Mouse (Mus musculus): Measurements from ENCODE around the gene Pdhb. TPM values are rescaled to one million over a fixed set of nuclear protein-coding genes. Genes with fewer than 3 reads are reported as not detected.
"Not testable (repeated sequence)": the region's sequence is repeated elsewhere in the genome, so short reads cannot be mapped to it uniquely, and the experiment has no call there.

The Pdhb gene
- polyA plus RNA-seq, 1 experiment from 2014 or later = 239 TPM

DNA sequence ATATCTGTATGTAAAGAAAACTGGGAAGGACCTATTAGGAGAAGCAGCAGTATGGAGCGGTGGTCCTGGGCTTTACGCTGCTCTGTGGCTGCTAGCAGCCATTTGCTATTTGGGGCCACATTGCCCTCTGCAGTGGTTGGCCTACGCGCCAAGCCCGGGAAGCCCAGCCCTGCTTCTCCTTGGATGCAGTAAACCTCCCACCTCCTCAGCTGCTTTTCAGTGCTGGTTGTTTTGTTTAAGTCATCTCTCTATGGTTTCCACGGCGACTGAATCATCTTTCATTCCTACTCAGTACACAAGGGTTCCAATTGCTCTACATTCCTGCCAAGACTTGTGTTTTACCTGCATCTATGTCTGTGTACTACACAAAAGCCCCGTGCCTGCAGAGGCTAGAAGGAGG lies 24.0 kb downstream of the Pdhb start:
- Histone ChIP-seq H3K4me2 (replicated peaks) (no peak overlapping the region), H3K4me3 (no peak overlapping the region), H3K36me3 (peaks cover 29% of the 10 kb centered on the region), H3K27ac (replicated peaks) (no peak overlapping the region), H3K9me3 (no peaks in the 10 kb centered on the region), H3K4me1 (no peaks in the 10 kb centered on the region), H3K27me3 (no peaks in the 10 kb centered on the region), H3K9ac (replicated peaks) (no peak overlapping the region)
- no peak for ATAC-seq (replicated peaks)
- 77% methylated on average over 8 of the region's 8 CpGs for WGBS

DNA sequence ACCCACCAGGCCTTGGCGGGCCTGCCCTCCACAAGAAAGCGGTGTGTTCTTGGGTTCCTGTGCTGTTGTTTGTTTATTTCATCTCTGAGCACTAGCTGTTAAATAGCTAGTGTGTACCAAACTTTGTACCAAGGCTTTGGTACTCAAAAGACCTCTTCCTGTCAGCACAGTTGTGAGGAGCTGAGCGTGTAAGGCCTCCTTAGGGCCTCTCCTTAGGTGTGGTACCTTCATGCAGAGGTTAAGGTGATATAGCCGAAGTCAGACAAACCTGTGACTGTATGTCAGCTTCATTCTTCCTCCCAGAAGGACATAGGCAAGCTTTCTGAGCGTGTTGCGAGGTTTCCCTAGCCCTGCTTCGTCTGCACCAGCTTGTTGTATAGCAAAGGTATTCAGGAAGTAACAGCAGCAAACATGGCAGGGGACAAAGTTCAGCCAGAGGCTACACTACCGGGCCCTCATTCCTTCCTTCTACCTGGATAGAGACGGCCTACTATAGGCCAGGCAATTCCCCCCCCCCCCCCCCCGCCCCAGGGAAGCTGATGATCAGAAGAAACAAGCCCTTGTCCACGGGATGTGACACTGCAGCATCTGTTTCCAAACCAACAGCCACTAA lies 26.1 kb downstream of the Pdhb start:
- H3K27ac ChIP-seq (replicated peaks) = no peak overlapping the region
- no peak overlapping the region for H3K4me2 ChIP-seq (replicated peaks)
- H3K4me3 ChIP-seq = no peak overlapping the region
- H3K36me3 ChIP-seq = peaks cover 27% of the 10 kb centered on the region
- 88% methylated on average over 10 of the region's 11 CpGs for WGBS
- no peaks in the 10 kb centered on the region for H3K27me3 ChIP-seq
- no peak for ATAC-seq (replicated peaks)
- H3K9ac ChIP-seq (replicated peaks) = no peak overlapping the region
- H3K9me3 ChIP-seq = no peaks in the 10 kb centered on the region
- H3K4me1 ChIP-seq = no peaks in the 10 kb centered on the region

DNA sequence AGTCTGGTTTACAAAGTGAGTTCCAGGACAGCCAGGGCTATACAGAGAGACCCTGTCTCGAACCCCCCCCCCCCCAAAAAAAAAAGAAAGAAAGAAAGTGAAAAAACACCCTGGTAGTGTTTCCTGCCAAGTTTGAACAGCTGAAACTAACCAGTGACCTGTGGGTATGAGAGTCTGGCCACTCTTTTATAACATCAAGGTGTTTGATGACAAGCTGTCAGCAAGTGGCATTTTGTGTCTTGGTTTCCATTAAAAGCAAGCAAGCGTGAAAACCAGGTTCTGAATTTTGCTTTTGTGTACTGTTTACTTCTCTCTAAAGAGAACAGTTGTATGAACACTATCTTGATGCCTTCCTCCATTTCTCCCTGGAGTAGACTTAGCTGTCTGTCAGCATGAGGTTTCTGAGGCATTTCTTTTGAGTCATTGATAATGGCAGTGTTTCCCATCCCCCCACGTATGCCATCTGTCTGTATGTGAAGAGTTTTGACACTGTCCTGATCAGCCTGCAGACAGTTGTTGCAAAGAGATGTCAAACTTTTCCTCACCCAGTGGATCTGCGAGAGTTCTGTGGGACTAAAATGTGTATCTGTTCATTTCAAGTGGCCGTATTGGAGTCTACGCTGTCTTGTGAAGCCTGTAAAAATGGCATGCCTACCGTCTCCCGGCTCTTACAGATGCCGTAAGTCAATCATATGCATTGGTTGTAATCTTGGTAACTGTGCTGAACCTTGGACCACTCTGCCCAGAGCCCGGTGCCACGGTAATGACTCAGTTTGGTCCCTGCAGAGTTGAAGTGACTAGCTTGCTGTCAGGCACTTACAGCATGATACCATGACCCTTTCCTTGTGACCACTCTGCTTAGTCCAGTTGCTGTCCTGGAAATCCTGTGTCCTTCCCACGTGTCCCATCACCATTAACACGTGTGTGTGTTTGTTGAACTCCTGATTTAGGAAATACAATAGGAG lies 26.9 kb downstream of the Pdhb start:
- H3K4me3 ChIP-seq = no peak overlapping the region
- no peaks in the 10 kb centered on the region for H3K4me1 ChIP-seq
- H3K9me3 ChIP-seq = no peaks in the 10 kb centered on the region
- H3K9ac ChIP-seq (replicated peaks) = no peak overlapping the region
- WGBS = 75% methylated on average over 13 of the region's 13 CpGs
- ATAC-seq (replicated peaks) = 0 out of 2 replicates have a peak, but pooled peaks have one; percentile 13
- H3K4me2 ChIP-seq (replicated peaks) = no peak overlapping the region
- H3K27ac ChIP-seq (replicated peaks) = no peak overlapping the region
- peaks cover 23% of the 10 kb centered on the region for H3K36me3 ChIP-seq
- no peaks in the 10 kb centered on the region for H3K27me3 ChIP-seq

DNA sequence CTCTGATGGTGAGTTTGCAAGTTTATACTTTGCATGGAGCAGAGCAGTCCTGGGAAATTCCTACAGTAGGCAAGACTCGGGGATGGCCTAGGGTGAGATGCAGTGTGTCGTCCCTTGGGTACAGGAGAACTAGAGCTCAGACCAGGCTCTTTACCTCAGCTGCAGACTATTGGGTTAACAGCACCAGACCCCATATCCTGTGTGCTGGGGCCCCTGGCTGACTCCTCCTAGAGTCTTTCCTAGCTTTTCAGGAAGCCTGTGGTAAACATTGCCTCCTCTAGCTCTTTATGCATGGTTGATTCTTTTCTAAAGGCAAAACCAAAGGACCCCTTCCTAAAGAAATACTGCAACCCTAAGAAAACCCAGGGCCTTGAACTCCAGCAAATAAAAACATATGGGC lies 31.7 kb downstream of the Pdhb start:
- Histone ChIP-seq H3K4me2 (replicated peaks) (no peak overlapping the region), H3K9me3 (no peaks in the 10 kb centered on the region), H3K36me3 (peaks cover 24% of the 10 kb centered on the region), H3K9ac (replicated peaks) (no peak overlapping the region), H3K4me3 (no peak overlapping the region), H3K27ac (replicated peaks) (no peak overlapping the region), H3K4me1 (peaks cover 12% of the 10 kb centered on the region), H3K27me3 (no peaks in the 10 kb centered on the region)
- 66% methylated on average over 2 of the region's 2 CpGs for WGBS
- ATAC-seq (replicated peaks) = no peak

DNA sequence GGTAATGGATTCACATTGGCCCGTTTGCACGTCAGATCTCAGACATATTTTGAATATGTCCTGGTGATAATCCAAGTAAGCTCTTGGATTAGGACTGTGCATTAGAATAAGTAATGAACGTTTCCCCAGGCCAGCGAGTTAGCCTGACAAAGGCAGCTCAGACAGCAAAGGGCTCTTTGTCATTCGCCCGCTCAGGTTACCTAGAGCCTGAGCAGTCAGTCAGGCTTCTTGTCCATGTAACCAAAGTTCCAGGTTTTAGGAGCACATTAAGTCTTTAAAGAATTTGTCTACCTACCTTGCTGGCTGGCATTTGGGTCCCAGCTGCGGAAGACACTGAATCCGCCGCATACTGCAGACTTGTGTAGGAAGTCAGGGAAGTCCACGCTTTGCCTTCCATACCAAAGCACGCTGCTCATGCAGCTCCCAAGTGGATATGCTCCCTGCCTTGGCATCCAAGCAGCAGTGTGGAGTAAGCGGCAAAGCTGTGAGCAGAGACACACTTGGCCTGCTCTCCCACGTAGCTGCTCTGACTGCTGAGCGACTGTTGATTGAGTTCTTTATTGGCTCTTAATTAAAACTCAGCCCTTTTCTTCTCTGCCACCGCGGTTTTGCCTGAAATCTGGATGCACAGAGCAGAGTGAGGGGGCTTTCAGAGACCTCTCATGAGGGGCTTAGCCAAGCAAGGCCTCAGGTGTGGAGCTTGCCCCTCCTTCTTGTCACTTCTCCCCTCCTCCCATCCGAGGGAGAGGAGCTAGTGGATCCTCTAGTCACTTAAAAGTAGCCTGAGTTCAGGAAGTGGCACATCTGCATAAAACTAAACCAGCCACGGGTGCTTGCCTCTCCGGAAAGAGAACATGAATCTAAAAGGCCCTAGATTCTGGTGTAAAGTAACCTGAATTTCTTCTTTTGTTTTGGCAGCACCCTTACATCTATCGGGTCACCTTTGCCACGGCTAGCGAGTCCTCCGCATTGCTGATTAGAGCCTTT lies 32.8 kb downstream of the Pdhb start:
- no peak overlapping the region for H3K27ac ChIP-seq (replicated peaks)
- 24% methylated on average over 23 of the region's 23 CpGs for WGBS
- H3K36me3 ChIP-seq = peaks cover 24% of the 10 kb centered on the region

DNA sequence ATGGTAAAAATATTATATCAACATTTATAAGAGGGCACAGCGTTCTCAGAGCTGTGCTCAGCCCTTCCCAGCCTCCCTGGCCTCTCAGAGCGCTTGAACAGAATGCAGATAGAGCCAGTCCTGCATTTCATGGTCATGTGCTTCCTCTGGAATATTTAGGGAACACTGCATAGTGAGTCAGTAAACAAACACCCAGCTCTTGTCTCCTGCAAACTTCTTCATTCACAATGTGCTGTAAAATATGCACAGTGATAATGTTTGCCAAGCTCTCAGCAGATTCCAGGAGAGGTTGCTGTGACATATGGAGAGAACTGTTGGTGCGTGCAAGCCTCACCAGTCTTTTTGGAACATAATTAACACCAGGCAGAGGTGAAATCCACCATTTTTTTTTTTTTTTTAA lies 37.7 kb downstream of the Pdhb start:
- no peak overlapping the region for H3K4me2 ChIP-seq (replicated peaks)
- peaks cover 22% of the 10 kb centered on the region for H3K36me3 ChIP-seq
- 53% methylated on average over 3 of the region's 3 CpGs for WGBS
- H3K9ac ChIP-seq (replicated peaks) = no peak overlapping the region
- no peaks in the 10 kb centered on the region for H3K9me3 ChIP-seq
- peak; percentile 83 for ATAC-seq (replicated peaks)
- no peaks in the 10 kb centered on the region for H3K27me3 ChIP-seq
- H3K27ac ChIP-seq (replicated peaks) = no peak overlapping the region
- H3K4me1 ChIP-seq = peaks cover 16% of the 10 kb centered on the region
- no peak overlapping the region for H3K4me3 ChIP-seq

More for the DNA sequence above, 32.8 kb downstream of the Pdhb start:
- no peaks in the 10 kb centered on the region for H3K9me3 ChIP-seq
- no peak overlapping the region for H3K9ac ChIP-seq (replicated peaks)
- no peak overlapping the region for H3K4me2 ChIP-seq (replicated peaks)
- no peaks in the 10 kb centered on the region for H3K27me3 ChIP-seq
- ATAC-seq (replicated peaks) = peak; percentile 75
- H3K4me1 ChIP-seq = peaks cover 12% of the 10 kb centered on the region
- H3K4me3 ChIP-seq = no peak overlapping the region

DNA sequence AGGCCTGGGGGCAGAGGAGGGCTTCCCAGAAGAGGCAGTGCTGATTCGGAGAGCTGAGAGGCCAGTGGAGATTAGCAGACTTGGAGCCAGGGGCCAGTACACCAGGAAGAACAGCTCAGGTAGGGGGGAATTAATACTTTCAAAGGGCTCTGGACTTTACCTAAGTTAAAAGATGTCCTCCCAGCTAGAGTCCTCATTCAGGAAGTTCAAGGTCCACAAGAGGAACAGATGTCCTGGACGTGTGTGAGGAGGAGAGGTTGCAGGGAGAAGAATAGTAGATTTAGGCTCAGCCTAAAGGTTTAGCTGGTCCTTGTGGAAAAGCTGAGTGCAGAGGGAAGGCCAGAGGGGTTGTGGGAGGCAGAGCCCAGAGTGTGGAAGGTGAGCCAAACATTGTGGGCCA lies 38.6 kb downstream of the Pdhb start:
- 71% methylated on average over 2 of the region's 2 CpGs for WGBS
- Histone ChIP-seq H3K4me1 (peaks cover 7% of the 10 kb centered on the region; the same call in 1 of the 2 replicates), H3K27ac (replicated peaks) (no peak overlapping the region), H3K9ac (replicated peaks) (no peak overlapping the region), H3K4me2 (replicated peaks) (no peak overlapping the region), H3K9me3 (no peaks in the 10 kb centered on the region), H3K27me3 (no peaks in the 10 kb centered on the region), H3K36me3 (peaks cover 22% of the 10 kb centered on the region), H3K4me3 (no peak overlapping the region)
- ATAC-seq (replicated peaks) = no peak

DNA sequence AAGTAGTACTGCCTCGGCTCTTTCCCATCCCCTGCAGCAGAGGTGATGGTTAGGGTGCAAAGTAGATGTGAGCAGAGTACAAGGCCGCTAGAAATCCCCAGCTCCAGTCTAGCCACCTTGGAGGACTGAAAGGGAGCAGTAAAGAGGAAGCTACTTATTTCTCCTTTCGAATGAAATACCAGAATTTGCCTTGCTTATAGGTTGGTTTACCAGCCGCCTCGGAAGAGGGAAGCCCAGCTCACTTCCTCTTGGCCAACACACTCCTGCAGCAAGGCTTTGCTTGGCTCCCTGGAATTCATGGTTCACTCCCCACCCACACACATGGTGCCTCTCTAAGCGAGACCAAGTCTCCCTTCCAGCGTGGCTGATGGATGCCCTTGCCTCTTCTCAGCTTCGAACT lies 40.0 kb downstream of the Pdhb start:
- H3K36me3 ChIP-seq = peaks cover 14% of the 10 kb centered on the region
- WGBS = 89% methylated on average over 8 of the region's 8 CpGs
- no peak for ATAC-seq (replicated peaks)

DNA sequence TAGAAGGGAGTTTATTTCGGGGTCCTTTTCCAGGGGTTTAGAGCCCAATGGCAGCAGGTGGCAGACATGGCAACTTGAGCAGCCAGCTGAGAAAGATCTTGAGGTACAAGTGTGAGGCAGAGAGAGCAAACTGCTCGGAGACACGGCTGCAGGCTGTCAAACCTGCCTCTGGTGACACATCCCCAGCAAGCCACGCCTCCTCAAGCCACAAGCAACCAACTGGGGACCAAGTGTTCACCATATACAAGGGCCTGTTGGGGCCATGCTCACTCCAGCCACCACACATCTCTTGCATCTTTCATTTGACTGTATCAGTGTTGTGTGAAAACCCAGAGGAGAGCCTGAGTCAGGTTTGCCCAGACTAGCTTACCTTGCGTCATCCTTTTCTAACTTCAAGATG lies 44.9 kb downstream of the Pdhb start:
- WGBS = 77% methylated on average over 5 of the region's 5 CpGs
- peaks cover 19% of the 10 kb centered on the region for H3K36me3 ChIP-seq
- no peaks in the 10 kb centered on the region for H3K27me3 ChIP-seq
- no peak for ATAC-seq (replicated peaks)
- H3K4me1 ChIP-seq = no peaks in the 10 kb centered on the region
- no peak overlapping the region for H3K9ac ChIP-seq (replicated peaks)
- no peak overlapping the region for H3K4me2 ChIP-seq (replicated peaks)
- H3K27ac ChIP-seq (replicated peaks) = no peak overlapping the region
- no peak overlapping the region for H3K4me3 ChIP-seq
- H3K9me3 ChIP-seq = no peaks in the 10 kb centered on the region

More for the DNA sequence above, 40.0 kb downstream of the Pdhb start:
- Histone ChIP-seq H3K4me2 (replicated peaks) (no peak overlapping the region), H3K9ac (replicated peaks) (no peak overlapping the region), H3K4me3 (no peak overlapping the region), H3K4me1 (peaks cover 7% of the 10 kb centered on the region; the same call in 1 of the 2 replicates), H3K9me3 (no peaks in the 10 kb centered on the region), H3K27me3 (no peaks in the 10 kb centered on the region), H3K27ac (replicated peaks) (no peak overlapping the region)

DNA sequence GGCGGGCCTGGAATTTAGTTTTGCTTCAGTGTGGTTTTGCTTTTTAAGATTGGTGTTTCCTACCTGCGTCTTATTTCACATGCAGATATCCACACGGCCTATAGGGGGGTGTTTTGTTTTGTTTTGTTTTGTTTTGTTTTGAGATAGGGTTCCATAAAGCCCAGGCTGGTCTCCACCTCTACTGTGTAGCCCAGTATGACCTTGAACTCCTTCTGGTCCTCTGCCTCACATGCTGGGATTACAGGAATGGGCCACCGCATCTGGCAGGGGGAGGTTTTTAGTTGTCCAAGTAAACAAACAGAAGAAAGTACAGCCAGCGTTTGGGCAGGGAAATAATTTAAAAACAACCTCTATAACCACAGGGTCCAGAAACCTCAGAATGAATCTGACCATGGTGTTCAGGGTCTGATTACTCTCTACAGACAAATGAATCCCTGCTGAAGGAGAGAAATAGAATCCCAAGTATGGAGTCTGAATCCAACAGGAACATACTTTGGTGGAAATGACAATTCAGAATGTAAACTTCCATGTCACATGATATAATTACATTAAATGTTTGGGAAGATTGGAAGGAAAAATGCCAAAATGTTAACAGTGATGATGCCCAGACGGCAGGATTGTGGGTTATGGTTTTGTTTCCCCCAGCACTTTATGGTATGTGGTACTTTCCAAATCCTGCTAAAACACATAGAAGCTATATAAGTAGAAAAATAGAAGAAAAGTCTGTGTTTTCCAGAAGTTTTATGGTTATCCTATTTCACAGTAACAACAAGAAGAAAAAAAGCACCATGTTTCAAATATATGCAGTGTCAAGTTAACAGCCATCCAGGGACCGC lies 48.6 kb downstream of the Pdhb start:
- H3K9ac ChIP-seq (replicated peaks) = no peak overlapping the region

DNA sequence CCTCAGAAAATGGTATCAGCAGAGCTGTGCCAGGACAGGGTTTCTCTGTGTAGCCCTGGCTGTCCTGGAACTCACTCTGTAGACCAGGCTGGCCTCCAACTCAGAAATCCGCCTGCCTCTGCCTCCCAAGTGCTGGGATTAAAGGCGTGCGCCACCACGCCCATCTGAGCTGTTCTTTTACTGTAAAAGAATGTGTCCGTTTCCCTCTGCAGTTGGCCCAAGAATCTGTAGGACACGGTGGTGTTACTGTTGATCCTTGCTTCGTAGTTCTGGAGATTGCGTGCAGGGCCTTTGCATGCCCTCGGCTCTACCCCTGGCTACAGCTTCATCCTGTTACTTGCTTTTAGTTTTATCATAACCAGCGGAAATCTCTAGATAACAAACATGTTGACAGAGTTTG lies 49.2 kb downstream of the Pdhb start:
- H3K4me2 ChIP-seq (replicated peaks); ATAC-seq (replicated peaks); H3K9me3 ChIP-seq; H3K9ac ChIP-seq (replicated peaks); H3K27me3 ChIP-seq; H3K4me3 ChIP-seq; H3K4me1 ChIP-seq; H3K27ac ChIP-seq (replicated peaks): not testable (repeated sequence)
- H3K36me3 ChIP-seq = peaks cover 12% of the 10 kb centered on the region
- WGBS = 95% methylated on average over 10 of the region's 10 CpGs

More for the DNA sequence above, 48.6 kb downstream of the Pdhb start:
- Histone ChIP-seq H3K36me3 (peaks cover 12% of the 10 kb centered on the region), H3K27ac (replicated peaks) (no peak overlapping the region), H3K9me3 (no peaks in the 10 kb centered on the region), H3K4me3 (no peak overlapping the region), H3K4me1 (no peaks in the 10 kb centered on the region), H3K27me3 (no peaks in the 10 kb centered on the region), H3K4me2 (replicated peaks) (no peak overlapping the region)
- no peak for ATAC-seq (replicated peaks)
- 91% methylated on average over 7 of the region's 7 CpGs for WGBS

Measured in forebrain, embryonic 15.5 days (tissue).